Mouse (Mus musculus) heart, adult 2 months (tissue): ENCODE results near the gene Svs1. TPM values are rescaled to one million over a fixed set of nuclear protein-coding genes. Genes with fewer than 3 reads are reported as not detected.

ENCODE experiments used
- DNase-seq, 2 experiments: peaks; one replicate each; pipeline ENCODE4 v3.0.0; 2021
- H3K27ac ChIP-seq: fragments of 200-600 bp; 2 replicates; pipeline ENCODE4 v1.8.1; 2022
- H3K27me3 ChIP-seq: fragments of 200-500 bp; 2 replicates; pipeline ENCODE4 v1.6.1; 2012; ENCODE audit warnings: mild to moderate bottlenecking, low read length, inconsistent platforms, mixed read lengths; ENCODE audit not compliant: control insufficient read depth, insufficient read depth
- H3K36me3 ChIP-seq: fragments of 200-500 bp; 2 replicates; pipeline ENCODE4 v1.6.1; 2012; ENCODE audit warnings: low read length, inconsistent platforms; ENCODE audit not compliant: control insufficient read depth, insufficient read depth
- H3K4me1 ChIP-seq: fragments of 200-500 bp; 2 replicates; pipeline ENCODE4 v1.6.1; 2011; ENCODE audit warnings: low read length; ENCODE audit not compliant: control insufficient read depth, insufficient read depth
- H3K4me3 ChIP-seq: fragments of 200-600 bp; 2 replicates; pipeline ENCODE4 v1.8.1; 2022
- H3K79me2 ChIP-seq: fragments of 200-500 bp; replicated peaks from 2 replicates; pipeline ENCODE4 v1.6.1; 2012; ENCODE audit warnings: mild to moderate bottlenecking, inconsistent platforms, low read length, moderate library complexity, mixed read lengths; ENCODE audit not compliant: control insufficient read depth, insufficient read depth
- H3K9ac ChIP-seq: fragments of 200-500 bp; 2 replicates; pipeline ENCODE4 v1.6.1; 2012; ENCODE audit warnings: low read depth, mild to moderate bottlenecking, control low read depth, inconsistent platforms, low read length, mixed read lengths
- CTCF ChIP-seq: fragments of 200-600 bp; IDR thresholded peaks from 2 replicates; pipeline ENCODE4 v1.8.1; 2022; ENCODE audit warnings: antibody characterized with exemption, mild to moderate bottlenecking, moderate library complexity
- EP300 ChIP-seq: fragments of 200-500 bp; IDR thresholded peaks from 2 replicates; pipeline ENCODE4 v1.6.1; 2011; ENCODE audit warnings: low read depth, low read length, control low read depth; ENCODE audit not compliant: insufficient read depth
- POLR2A ChIP-seq: fragments of 200-500 bp; IDR thresholded peaks from 2 replicates; pipeline ENCODE4 v1.6.1; 2011; ENCODE audit warnings: mild to moderate bottlenecking, low read depth, low read length, control low read depth; ENCODE audit not compliant: insufficient read depth
- WGBS: fragments of 180-500 bp; shearing (Covaris S2); methylation state at CpG from one replicate; pipeline ENCODE4 v1.1.7; 2018; 5-methylcytosine and 5-hydroxymethylcytosine counted together
- intact Hi-C: fragments of 180-260 bp; cut with DNase I; formaldehyde crosslinking; loops from one replicate; pipeline ENCODE4 v1.15.1; 2025
- polyA plus RNA-seq: library from polyadenylated mRNA; depleted of rRNA; stranded (reverse); fragments of >200 nt; gene quantifications from 2 replicates; pipeline ENCODE4 v1.2.3, GENCODE M21; 2012
- total RNA-seq, 2 experiments: library from RNA; stranded (reverse); gene quantifications; 2 replicates each; pipeline ENCODE4 v1.2.3; 2021

Gene Svs1
- total and polyA plus RNA-seq, 3 experiments: not detected

- Histone ChIP-seq H3K36me3 (no peaks in the 10 kb centered on the region), H3K27ac (no peak overlapping the region), H3K4me1 (peaks cover 1% of the 10 kb centered on the region), H3K9ac (no peak overlapping the region), H3K4me3 (peak overlapping the region; percentile 28), H3K27me3 (no peaks in the 10 kb centered on the region), H3K79me2 (no peaks in the 10 kb centered on the region)
- intact Hi-C loops: no loop called here
- peak; percentile 53 to 61 for DNase-seq
- WGBS: under 1% methylated on average over 9 of the region's 9 CpGs
- no peak for TF ChIP-seq POLR2A
- TF ChIP-seq EP300: 0 out of 2 replicates have a peak, but pooled peaks have one; percentile 29
- peak; percentile 90 for TF ChIP-seq CTCF
Measured at GRCm38 (mm10) chr6:49007981-49008380, 21.3 kb downstream of the Svs1 start.

- Histone ChIP-seq H3K36me3 (no peaks in the 10 kb centered on the region), H3K9ac (no peak overlapping the region), H3K27ac (no peak overlapping the region), H3K27me3 (no peaks in the 10 kb centered on the region), H3K4me3 (peak overlapping the region; percentile 28), H3K4me1 (peaks cover 1% of the 10 kb centered on the region), H3K79me2 (no peaks in the 10 kb centered on the region)
- intact Hi-C loops: no loop called here
- TF ChIP-seq POLR2A (no peak), CTCF (no peak), EP300 (no peak)
- DNase-seq: no peak
- WGBS: 15% methylated on average over 13 of the region's 13 CpGs
Measured at GRCm38 (mm10) chr6:49008420-49009160, 21.9 kb downstream of the Svs1 start.

- no peak overlapping the region for H3K27ac ChIP-seq
- H3K36me3 ChIP-seq: no peaks in the 10 kb centered on the region
- H3K4me3 ChIP-seq: no peak overlapping the region
- H3K79me2 ChIP-seq: no peaks in the 10 kb centered on the region
- H3K27me3 ChIP-seq: no peaks in the 10 kb centered on the region
- intact Hi-C loops: no loop called here
- WGBS: 40% methylated on average over 7 of the region's 7 CpGs
- H3K4me1 ChIP-seq: peaks cover 1% of the 10 kb centered on the region
- no peak for DNase-seq
- no peak overlapping the region for H3K9ac ChIP-seq
- no peak for TF ChIP-seq POLR2A
- no peak for TF ChIP-seq CTCF
- no peak for TF ChIP-seq EP300
Measured at GRCm38 (mm10) chr6:49009161-49009555, 22.5 kb downstream of the Svs1 start.

DNA sequence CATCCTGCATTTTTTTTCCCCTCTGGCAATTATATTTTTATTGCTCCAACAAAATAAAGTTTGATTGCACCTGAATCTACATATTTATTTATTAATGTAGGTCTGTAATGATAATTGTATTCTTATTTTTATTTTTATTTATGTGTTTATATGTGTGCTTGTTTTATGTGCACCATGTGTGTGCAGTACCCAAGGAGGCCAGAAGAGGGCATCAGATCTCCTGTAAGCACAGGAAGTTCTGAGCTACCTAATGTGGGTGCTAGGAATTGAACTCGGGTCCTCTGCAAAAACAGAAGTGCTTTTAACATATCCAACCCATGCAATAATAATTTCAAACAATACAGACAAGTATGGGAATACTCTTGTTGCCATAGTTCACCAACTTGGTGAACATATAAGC is 23.0 kb downstream of the Svs1 start:
- H3K4me1 ChIP-seq: peaks cover 1% of the 10 kb centered on the region
- DNase-seq: no peak
- no peak overlapping the region for H3K4me3 ChIP-seq
- no peak overlapping the region for H3K9ac ChIP-seq
- intact Hi-C loops: no loop called here
- H3K27ac ChIP-seq: no peak overlapping the region
- no peaks in the 10 kb centered on the region for H3K79me2 ChIP-seq
- no peaks in the 10 kb centered on the region for H3K27me3 ChIP-seq
- TF ChIP-seq CTCF: peak; percentile 29
- no peak for TF ChIP-seq POLR2A
- TF ChIP-seq EP300: no peak
- no peaks in the 10 kb centered on the region for H3K36me3 ChIP-seq
- 91% methylated on average over 1 of the region's 1 CpGs for WGBS

GRCm38 (mm10) chr6:49011191-49011590 is 24.5 kb downstream of the Svs1 start:
- H3K27ac ChIP-seq: no peak overlapping the region
- intact Hi-C loops: no loop called here
- no peak overlapping the region for H3K9ac ChIP-seq
- H3K79me2 ChIP-seq: no peaks in the 10 kb centered on the region
- no peaks in the 10 kb centered on the region for H3K36me3 ChIP-seq
- TF ChIP-seq CTCF: no peak
- TF ChIP-seq EP300: no peak
- TF ChIP-seq POLR2A: no peak
- H3K27me3 ChIP-seq: no peaks in the 10 kb centered on the region
- no peak overlapping the region for H3K4me3 ChIP-seq
- peaks cover 1% of the 10 kb centered on the region for H3K4me1 ChIP-seq
- 70% methylated on average over 5 of the region's 5 CpGs for WGBS
- no peak for DNase-seq

GRCm38 (mm10) chr6:49013023-49013422 is 26.4 kb downstream of the Svs1 start:
- WGBS: 76% methylated on average over 4 of the region's 4 CpGs

More at GRCm38 (mm10) chr6:49013023-49013422, 26.4 kb downstream of the Svs1 start:
- DNase-seq: no peak
- TF ChIP-seq POLR2A (no peak), EP300 (no peak), CTCF (no peak)
- Histone ChIP-seq H3K27me3 (no peaks in the 10 kb centered on the region), H3K27ac (no peak overlapping the region), H3K4me3 (no peak overlapping the region), H3K36me3 (no peaks in the 10 kb centered on the region), H3K9ac (no peak overlapping the region), H3K79me2 (no peaks in the 10 kb centered on the region), H3K4me1 (peaks cover 3% of the 10 kb centered on the region)
- intact Hi-C loops: no loop called here
